Comparison of ENCODE assay signal across 23 mouse cellular contexts in the genomic region with DNA sequence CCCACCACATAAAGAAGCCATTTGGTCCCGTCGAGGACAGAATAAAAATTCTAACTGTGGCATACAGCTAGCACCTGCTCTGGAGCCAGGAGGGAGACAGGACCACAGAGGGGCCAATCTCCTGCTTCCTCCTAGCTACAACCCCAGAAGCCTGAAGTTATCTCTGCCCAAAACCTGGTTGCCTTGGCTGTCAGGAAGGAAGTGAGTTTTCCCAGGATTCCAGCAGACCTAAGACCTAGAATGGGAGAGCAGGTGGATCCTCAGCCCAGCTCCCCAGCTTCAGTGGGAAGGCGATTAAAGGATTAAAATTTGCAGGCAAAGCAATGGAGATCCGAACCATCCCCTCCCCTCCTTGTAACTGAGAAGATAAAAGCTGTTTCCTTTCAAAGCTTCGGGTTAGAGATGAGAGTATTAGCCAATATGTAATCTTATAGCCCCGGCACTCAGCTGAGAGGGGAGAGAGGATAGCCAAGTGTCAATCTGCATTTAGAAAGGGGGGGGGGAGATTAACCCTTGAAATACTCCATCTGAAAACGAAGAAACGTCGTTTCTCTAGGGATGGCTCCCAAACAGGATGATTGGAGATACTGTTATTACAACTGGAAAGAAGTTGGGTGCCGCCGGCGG.
DNase-seq lines count a peak whose midpoint lies in the region; ATAC-seq lines count a peak whose summit lies in the region.
"Had no signal": no experiment of that assay in that cellular context is flagged by ENCODE, and none has a peak within 500 bp of the region (broad histone marks: within the 10 kb centered on the region; RNA-seq: fewer than 3 reads in every experiment).

No protein-coding gene starts in this region.

- WGBS in embryonic facial prominence, embryonic 11.5 days = 37% methylated on average over 12 of the region's 12 CpGs
- 42% methylated on average over 12 of the region's 12 CpGs for WGBS in embryonic facial prominence, embryonic 10.5 days
- 31% methylated on average over 12 of the region's 12 CpGs for WGBS in midbrain, embryonic 14.5 days
- 31% methylated on average over 12 of the region's 12 CpGs for WGBS in midbrain, embryonic 13.5 days

- H3K36me3 ChIP-seq in embryonic facial prominence, embryonic 11.5 days (replicated peaks; ENCODE audit: control insufficient read depth, insufficient read depth, low read depth, low read length) = no peaks in the 10 kb centered on the region
- H3K36me3 ChIP-seq in embryonic facial prominence, embryonic 10.5 days (replicated peaks) = no peaks in the 10 kb centered on the region
- no peaks in the 10 kb centered on the region for H3K36me3 ChIP-seq in midbrain, embryonic 14.5 days (ENCODE audit: control insufficient read depth, insufficient read depth, low read length)
- no peaks in the 10 kb centered on the region for H3K36me3 ChIP-seq in midbrain, embryonic 13.5 days
- H3K36me3 ChIP-seq: embryonic facial prominence, embryonic 12.5 days; G1E; heart, embryonic 10.5 days; hindbrain, embryonic 12.5 days had no signal

- no peak overlapping the region for H3K4me3 ChIP-seq in embryonic facial prominence, embryonic 11.5 days (ENCODE audit: low read depth, low read length)
- no peak overlapping the region for H3K4me3 ChIP-seq in embryonic facial prominence, embryonic 10.5 days
- H3K4me3 ChIP-seq in midbrain, embryonic 14.5 days (replicated peaks; ENCODE audit: low read depth, low read length) = no peak overlapping the region
- no peak overlapping the region for H3K4me3 ChIP-seq in midbrain, embryonic 13.5 days (replicated peaks)
- H3K4me3 ChIP-seq: embryonic facial prominence, embryonic 12.5 days; forebrain, embryonic 13.5 days; gastrocnemius, adult 2 months; heart, embryonic 10.5 days; hindbrain, embryonic 12.5 days had no signal

- H3K4me2 ChIP-seq in embryonic facial prominence, embryonic 11.5 days (ENCODE audit: low read depth, low read length) = no peak overlapping the region
- no peak overlapping the region for H3K4me2 ChIP-seq in midbrain, embryonic 14.5 days (ENCODE audit: low read length)
- H3K4me2 ChIP-seq in midbrain, embryonic 13.5 days (replicated peaks) = no peak overlapping the region
- H3K4me2 ChIP-seq: embryonic facial prominence, embryonic 12.5 days; forebrain, embryonic 13.5 days; hindbrain, embryonic 12.5 days had no signal

- DNase-seq in embryonic facial prominence, embryonic 11.5 days (ENCODE audit: low spot score) = peak; percentile 20
- no peak for DNase-seq in embryonic facial prominence, embryonic 10.5 days (ENCODE audit: low spot score)
- peak; percentile 46 for DNase-seq in midbrain, embryonic 14.5 days
- DNase-seq in retina, postnatal 1 day = peak; percentile 83
- no peak for DNase-seq in ovary, postnatal 14 days (ENCODE audit: low spot score)
- no peak for DNase-seq in thymus, adult 18-20 months
- DNase-seq: cerebellum, adult 18-20 months; cerebellum, adult 9-11 months; gastrocnemius, adult 2 months; heart, adult 18-20 months; heart, postnatal 10 days; heart, postnatal 4 days had no signal

- H3K27ac ChIP-seq in embryonic facial prominence, embryonic 11.5 days (replicated peaks; ENCODE audit: low read depth, low read length) = no peak overlapping the region
- H3K27ac ChIP-seq in embryonic facial prominence, embryonic 10.5 days (replicated peaks) = no peak overlapping the region
- H3K27ac ChIP-seq in midbrain, embryonic 14.5 days (replicated peaks; ENCODE audit: low read depth, low read length) = no peak overlapping the region
- H3K27ac ChIP-seq in midbrain, embryonic 13.5 days = no peak overlapping the region
- H3K27ac ChIP-seq: embryonic facial prominence, embryonic 12.5 days; forebrain, embryonic 13.5 days; gastrocnemius, adult 2 months; heart, embryonic 10.5 days; hindbrain, embryonic 12.5 days had no signal

- H3K4me1 ChIP-seq in embryonic facial prominence, embryonic 11.5 days (ENCODE audit: control insufficient read depth, insufficient read depth, low read length) = no peaks in the 10 kb centered on the region
- H3K4me1 ChIP-seq in embryonic facial prominence, embryonic 10.5 days = peaks cover 11% of the 10 kb centered on the region; the same call in 1 of the 2 replicates
- peaks cover 2% of the 10 kb centered on the region; the same call in 1 of the 2 replicates for H3K4me1 ChIP-seq in midbrain, embryonic 14.5 days (ENCODE audit: control insufficient read depth, insufficient read depth, low read length)
- peaks cover 14% of the 10 kb centered on the region for H3K4me1 ChIP-seq in midbrain, embryonic 13.5 days (replicated peaks)
- H3K4me1 ChIP-seq: forebrain, embryonic 13.5 days; heart, embryonic 10.5 days; hindbrain, embryonic 12.5 days had no signal

- no peaks in the 10 kb centered on the region for H3K27me3 ChIP-seq in embryonic facial prominence, embryonic 11.5 days (ENCODE audit: control insufficient read depth, insufficient read depth, low read length)
- H3K27me3 ChIP-seq in embryonic facial prominence, embryonic 10.5 days (replicated peaks; ENCODE audit: low read depth, poor library complexity, severe bottlenecking) = no peaks in the 10 kb centered on the region
- no peaks in the 10 kb centered on the region for H3K27me3 ChIP-seq in midbrain, embryonic 14.5 days (ENCODE audit: control insufficient read depth, insufficient read depth, low read length)
- H3K27me3 ChIP-seq in midbrain, embryonic 13.5 days = no peaks in the 10 kb centered on the region
- H3K27me3 ChIP-seq: embryonic facial prominence, embryonic 12.5 days; forebrain, embryonic 13.5 days; hindbrain, embryonic 12.5 days; Patski had no signal

- ATAC-seq in embryonic facial prominence, embryonic 11.5 days (replicated peaks; ENCODE audit: insufficient number of reproducible peaks, low FRiP score, low TSS enrichment, low read depth) = no peak
- no peak; the same call in 1 of the 2 replicates for ATAC-seq in midbrain, embryonic 14.5 days (ENCODE audit: low FRiP score, low TSS enrichment)
- ATAC-seq in midbrain, embryonic 13.5 days = no peak
- ATAC-seq: activated CD4-positive, CD25-positive, alpha-beta regulatory T cell, adult 4 months; CD4-positive, CD25-positive, alpha-beta regulatory T cell, adult 4 months; forebrain, embryonic 13.5 days; hindbrain, embryonic 16.5 days; inflammation-experienced regulatory T-cells, adult 6 months; Patski had no signal

- H3K9me3 ChIP-seq in embryonic facial prominence, embryonic 11.5 days (replicated peaks; ENCODE audit: control insufficient read depth, low read length) = no peaks in the 10 kb centered on the region
- H3K9me3 ChIP-seq in embryonic facial prominence, embryonic 10.5 days = no peaks in the 10 kb centered on the region
- H3K9me3 ChIP-seq in midbrain, embryonic 14.5 days (ENCODE audit: control insufficient read depth, low read length) = no peaks in the 10 kb centered on the region
- H3K9me3 ChIP-seq in midbrain, embryonic 13.5 days = no peaks in the 10 kb centered on the region
- H3K9me3 ChIP-seq: embryonic facial prominence, embryonic 12.5 days; forebrain, embryonic 13.5 days; G1E; heart, embryonic 10.5 days; hindbrain, embryonic 12.5 days had no signal

- no peak overlapping the region for H3K9ac ChIP-seq in embryonic facial prominence, embryonic 11.5 days (replicated peaks; ENCODE audit: low read length)
- H3K9ac ChIP-seq in midbrain, embryonic 14.5 days (replicated peaks; ENCODE audit: low read length) = no peak overlapping the region
- no peak overlapping the region for H3K9ac ChIP-seq in midbrain, embryonic 13.5 days (replicated peaks)
- H3K9ac ChIP-seq: embryonic facial prominence, embryonic 12.5 days; forebrain, embryonic 13.5 days; hindbrain, embryonic 12.5 days had no signal

Comparison
In these comparisons a context has a peak if more than half of its experiments do, and no peak if none do; other contexts are left out.
1. DNase-seq: peak in embryonic facial prominence, embryonic 11.5 days (single experiment), midbrain, embryonic 14.5 days (single experiment) and retina, postnatal 1 day (single experiment); none in embryonic facial prominence, embryonic 10.5 days (single experiment), ovary, postnatal 14 days (single experiment) and thymus, adult 18-20 months (0 of 2).